Mouse (Mus musculus): ENCODE results near the gene Pias4.
"Not testable (repeated sequence)": the region's sequence is repeated elsewhere in the genome, so short reads cannot be mapped to it uniquely, and the experiment has no call there.

Gene Pias4

GRCm38 (mm10) chr10:81173132-81173531 is 5.4 kb upstream of the Pias4 start:
- DNase-seq (ENCODE audit: low spot score in 2 of 2), result peak; percentile 65 to 77

- not testable (repeated sequence) for DNase-seq (ENCODE audit: low spot score in 2 of 2)
Observed at GRCm38 (mm10) chr10:81169411-81169900, 1.7 kb upstream of the Pias4 start.

GRCm38 (mm10) chr10:81168521-81169244 is 960 bp upstream of the Pias4 start:
- DNase-seq (ENCODE audit: low spot score in 2 of 2), result peak; percentile 68 to 75

GRCm38 (mm10) chr10:81168087-81168431 is 336 bp upstream of the Pias4 start:
- no peak for DNase-seq (ENCODE audit: low spot score in 2 of 2)

GRCm38 (mm10) chr10:81165118-81165517 is 2.6 kb downstream of the Pias4 start:
- DNase-seq (ENCODE audit: low spot score in 2 of 2), result no peak

- no peak for DNase-seq (ENCODE audit: low spot score in 2 of 2)
Observed at GRCm38 (mm10) chr10:81162318-81162652, 5.4 kb downstream of the Pias4 start.

- no peak for DNase-seq (ENCODE audit: low spot score in 2 of 2)
Observed at GRCm38 (mm10) chr10:81161602-81162317, 6.0 kb downstream of the Pias4 start.

- no peak for DNase-seq (ENCODE audit: low spot score in 2 of 2)
Observed at GRCm38 (mm10) chr10:81154736-81155135, 13.0 kb downstream of the Pias4 start.

- DNase-seq (ENCODE audit: low spot score in 2 of 2), result no peak
Observed at GRCm38 (mm10) chr10:81154313-81154712, 13.4 kb downstream of the Pias4 start.

- no peak for DNase-seq (ENCODE audit: low spot score in 2 of 2)
Observed at GRCm38 (mm10) chr10:81152609-81153008, 15.1 kb downstream of the Pias4 start.

- DNase-seq (ENCODE audit: low spot score in 2 of 2), result no peak
Observed at GRCm38 (mm10) chr10:81151261-81151660, 16.5 kb downstream of the Pias4 start.

GRCm38 (mm10) chr10:81146296-81146695 is 21.4 kb downstream of the Pias4 start:
- DNase-seq (ENCODE audit: low spot score in 2 of 2), result no peak

GRCm38 (mm10) chr10:81145778-81146177 is 21.9 kb downstream of the Pias4 start:
- DNase-seq (ENCODE audit: low spot score in 2 of 2), result no peak

- DNase-seq (ENCODE audit: low spot score in 2 of 2), result no peak
Observed at GRCm38 (mm10) chr10:81145307-81145706, 22.4 kb downstream of the Pias4 start.

GRCm38 (mm10) chr10:81144667-81145066 is 23.1 kb downstream of the Pias4 start:
- DNase-seq (ENCODE audit: low spot score in 2 of 2), result no peak

- no peak for DNase-seq (ENCODE audit: low spot score in 2 of 2)
Observed at GRCm38 (mm10) chr10:81143845-81144437, 23.8 kb downstream of the Pias4 start.

- no peak for DNase-seq (ENCODE audit: low spot score in 2 of 2)
Observed at GRCm38 (mm10) chr10:81143157-81143633, 24.5 kb downstream of the Pias4 start.

- DNase-seq (ENCODE audit: low spot score in 2 of 2), result no peak
Observed at GRCm38 (mm10) chr10:81142551-81142981, 25.2 kb downstream of the Pias4 start.

- DNase-seq (ENCODE audit: low spot score in 2 of 2), result no peak
Observed at GRCm38 (mm10) chr10:81141455-81142210, 26.1 kb downstream of the Pias4 start.

- DNase-seq (ENCODE audit: low spot score in 2 of 2), result no peak
Observed at GRCm38 (mm10) chr10:81140717-81141454, 26.8 kb downstream of the Pias4 start.

GRCm38 (mm10) chr10:81140005-81140404 is 27.7 kb downstream of the Pias4 start:
- DNase-seq (ENCODE audit: low spot score in 2 of 2), result no peak

Data from right cerebral cortex, postnatal 36 days (tissue).